Comparison of ENCODE assay signal across 9 mouse cellular contexts in genomic region chrX:60547098-60547443, GRCm38 (mm10). TPM values are rescaled to one million over a fixed set of nuclear protein-coding genes. Genes with fewer than 3 reads are reported as not detected.
DNase-seq lines count a peak whose midpoint lies in the region; ATAC-seq and TF ChIP-seq lines count a peak whose summit lies in the region.
"Had no signal": no experiment of that assay in that cellular context is flagged by ENCODE, and none has a peak within 500 bp of the region (broad histone marks: within the 10 kb centered on the region; RNA-seq: fewer than 3 reads in every experiment).

No protein-coding gene starts in this region.

- WGBS in heart, embryonic 12.5 days, result 13% methylated on average over 16 of the region's 16 CpGs
- WGBS in hindbrain, embryonic 10.5 days, result 27% methylated on average over 16 of the region's 16 CpGs
- WGBS in midbrain, embryonic 11.5 days, result 26% methylated on average over 16 of the region's 16 CpGs

- H3K9me3 ChIP-seq in heart, embryonic 12.5 days (replicated peaks), result 0 out of 2 replicates have a peak, but pooled peaks cover 4% of the 10 kb centered on the region
- no peaks in the 10 kb centered on the region for H3K9me3 ChIP-seq in ES-E14 (ENCODE audit: control insufficient read depth, insufficient read depth, low read depth, low read length)
- 0 out of 2 replicates have a peak, but pooled peaks cover 2% of the 10 kb centered on the region for H3K9me3 ChIP-seq in hindbrain, embryonic 10.5 days
- H3K9me3 ChIP-seq in midbrain, embryonic 11.5 days (ENCODE audit: control insufficient read depth, low read length), result no peaks in the 10 kb centered on the region

- H3K27me3 ChIP-seq in heart, embryonic 12.5 days (replicated peaks), result peaks cover 19% of the 10 kb centered on the region
- H3K27me3 ChIP-seq in hindbrain, embryonic 10.5 days (ENCODE audit: insufficient read depth, poor library complexity, severe bottlenecking), result peaks cover 4% of the 10 kb centered on the region; the same call in 1 of the 2 replicates
- no peaks in the 10 kb centered on the region for H3K27me3 ChIP-seq in midbrain, embryonic 11.5 days (ENCODE audit: control insufficient read depth, insufficient read depth, low read length)

- H3K4me1 ChIP-seq in heart, embryonic 12.5 days (replicated peaks), result no peaks in the 10 kb centered on the region
- H3K4me1 ChIP-seq in ES-E14 (ENCODE audit: control insufficient read depth in 2 of 2, insufficient read depth in 2 of 2, low read length in 2 of 2, poor library complexity in 1 of 2), result no peaks in the 10 kb centered on the region; a peak in 1 of 4 replicates
- peaks cover 9% of the 10 kb centered on the region; the same call in 1 of the 2 replicates for H3K4me1 ChIP-seq in hindbrain, embryonic 10.5 days (replicated peaks)
- peaks cover 4% of the 10 kb centered on the region for H3K4me1 ChIP-seq in midbrain, embryonic 11.5 days (ENCODE audit: control insufficient read depth, insufficient read depth, low read length)

- H3K9ac ChIP-seq in heart, embryonic 12.5 days, result peak overlapping the region; percentile 67; the same call in 1 of the 2 replicates
- H3K9ac ChIP-seq in ES-E14 (ENCODE audit: insufficient read depth, low read depth, low read length, poor library complexity, severe bottlenecking), result peak overlapping the region; percentile 63
- H3K9ac ChIP-seq in midbrain, embryonic 11.5 days (ENCODE audit: low read length), result peak overlapping the region; percentile 75

- no peak overlapping the region for H3K27ac ChIP-seq in heart, embryonic 12.5 days (ENCODE audit: poor library complexity, severe bottlenecking)
- H3K27ac ChIP-seq in ES-E14 (ENCODE audit: insufficient read depth, low read depth, low read length, poor library complexity, severe bottlenecking), result no peak overlapping the region
- H3K27ac ChIP-seq in hindbrain, embryonic 10.5 days, result peak overlapping the region; percentile 94
- peak overlapping the region; percentile 82 for H3K27ac ChIP-seq in midbrain, embryonic 11.5 days (ENCODE audit: low read depth, low read length)
- H3K27ac ChIP-seq: macrophage had no signal

- no peak for ATAC-seq in heart, embryonic 12.5 days (ENCODE audit: insufficient number of reproducible peaks, low FRiP score)
- peak; percentile 33 for ATAC-seq in midbrain, embryonic 11.5 days (ENCODE audit: low FRiP score)

- DNase-seq in heart, adult 11 months, result no peak
- peak; percentile 6 for DNase-seq in ES-E14 (ENCODE audit: low read depth, low spot score)
- DNase-seq in hindbrain, embryonic 10.5 days (ENCODE audit: low spot score), result no peak
- peak; percentile 92 for DNase-seq in midbrain, embryonic 11.5 days (ENCODE audit: low spot score, missing footprints)
- DNase-seq in adrenal gland, adult 2 months, result no peak
- no peak for DNase-seq in spleen, postnatal 36 days (ENCODE audit: low spot score in 2 of 2)
- DNase-seq in ovary, adult 18-20 months (ENCODE audit: low spot score), result no peak

- H3K4me3 ChIP-seq in heart, embryonic 12.5 days, result peak overlapping the region; percentile 68
- peak overlapping the region; percentile 58 to 93 for H3K4me3 ChIP-seq in ES-E14 (ENCODE audit: insufficient read depth in 1 of 2, low read depth in 1 of 2, low read length in 2 of 2, poor library complexity in 1 of 2, severe bottlenecking in 1 of 2)
- peak overlapping the region; percentile 64 for H3K4me3 ChIP-seq in hindbrain, embryonic 10.5 days
- peak overlapping the region; percentile 51 for H3K4me3 ChIP-seq in midbrain, embryonic 11.5 days (ENCODE audit: low read depth, low read length)

- in situ Hi-C loops in ES-E14 (cut with MboI; ENCODE audit: low sequenced_read_pairs in 2 of 2, unreplicated experiment in 2 of 2), result no loop called here

- no peaks in the 10 kb centered on the region for H3K36me3 ChIP-seq in heart, embryonic 12.5 days
- H3K36me3 ChIP-seq in ES-E14 (ENCODE audit: control insufficient read depth, insufficient read depth, low read length, poor library complexity, severe bottlenecking), result no peaks in the 10 kb centered on the region
- H3K36me3 ChIP-seq in hindbrain, embryonic 10.5 days, result no peaks in the 10 kb centered on the region
- H3K36me3 ChIP-seq in midbrain, embryonic 11.5 days (ENCODE audit: control insufficient read depth, insufficient read depth, low read length), result no peaks in the 10 kb centered on the region

- peak overlapping the region; percentile 73 for H3K4me2 ChIP-seq in heart, embryonic 12.5 days
- H3K4me2 ChIP-seq in midbrain, embryonic 11.5 days, result peak overlapping the region; percentile 50

TF ChIP-seq in ES-E14, 5 proteins besides CTCF, POLR2A, EP300 and RAD21:
- no peak for TF ChIP-seq ZC3H11A (IDR thresholded peaks at IDR 0.05; ENCODE audit: borderline replicate concordance, low read depth, low read length)
- TF ChIP-seq ZNF384 (IDR thresholded peaks at IDR 0.05; ENCODE audit: low read depth, low read length), result no peak
- TF ChIP-seq CHD2 (IDR thresholded peaks at IDR 0.05; ENCODE audit: low read depth, low read length), result no peak
- TF ChIP-seq HCFC1 (IDR thresholded peaks at IDR 0.05; ENCODE audit: borderline replicate concordance, insufficient read depth, low read length), result no peak
- no peak for TF ChIP-seq MAFK (IDR thresholded peaks at IDR 0.05; ENCODE audit: insufficient read depth, low read depth, low read length)

RNA-seq across cellular contexts. Expression of gene Gm7073, which starts 8.0 kb away (rescaled TPM):
- not detected in 2 replicates for polyA plus RNA-seq in heart, embryonic 12.5 days (2016; fragmentation: Nextera tagmentation; extraction: Ambion mirVana)
- total RNA-seq in ES-E14 (2012; rRNA removed), result not detected in 2 replicates
- polyA plus RNA-seq in hindbrain, embryonic 10.5 days (2016; fragmentation: Nextera tagmentation; extraction: Ambion mirVana), result not detected in 2 replicates
- not detected in 2 replicates for polyA plus RNA-seq in midbrain, embryonic 11.5 days (2014; fragmentation: Nextera tagmentation; extraction: Ambion mirVana)
- total RNA-seq in adrenal gland, adult 2 months (2021), result not detected
- polyA plus RNA-seq in adrenal gland, adult 2 months (2012; rRNA removed), result not detected in 2 replicates
- polyA plus RNA-seq: macrophage had no signal

RNA-seq across cellular contexts. Expression of gene Atp11c, which starts 45.4 kb away (rescaled TPM):
- polyA plus RNA-seq in heart, embryonic 12.5 days (2016; fragmentation: Nextera tagmentation; extraction: Ambion mirVana), result 5.9 and 6.3 TPM in 2 replicates
- 11.8 and 12.4 TPM in 2 replicates for total RNA-seq in ES-E14 (2012; rRNA removed)
- 12.5 and 15.9 TPM in 2 replicates for polyA plus RNA-seq in hindbrain, embryonic 10.5 days (2016; fragmentation: Nextera tagmentation; extraction: Ambion mirVana)
- polyA plus RNA-seq in midbrain, embryonic 11.5 days (2014; fragmentation: Nextera tagmentation; extraction: Ambion mirVana), result 15.6 and 17.7 TPM in 2 replicates
- total RNA-seq in adrenal gland, adult 2 months (2021), result 10 to 100 TPM; 13.6 to 15.1 TPM
- 1.3 and 2.0 TPM in 2 replicates for polyA plus RNA-seq in adrenal gland, adult 2 months (2012; rRNA removed)

Comparison
In these comparisons a context has a peak if more than half of its experiments do, and no peak if none do; other contexts are left out.
1. H3K27ac ChIP-seq: peak in hindbrain, embryonic 10.5 days (single experiment) and midbrain, embryonic 11.5 days (single experiment); none in heart, embryonic 12.5 days (single experiment) and ES-E14 (single experiment).
2. DNase-seq: peak in ES-E14 (single experiment) and midbrain, embryonic 11.5 days (single experiment); none in heart, adult 11 months (single experiment), hindbrain, embryonic 10.5 days (single experiment), adrenal gland, adult 2 months (single experiment), spleen, postnatal 36 days (0 of 2) and ovary, adult 18-20 months (single experiment).
3. Peak in every context shown above with its lines, with median percentiles within 50 percentile points of each other: H3K4me3 ChIP-seq and H3K9ac ChIP-seq.